Mouse (Mus musculus) megakaryocyte-erythroid progenitor cell, adult 5-6 weeks (primary cell): ENCODE results near the gene Mief2. TPM values are rescaled to one million over a fixed set of nuclear protein-coding genes. Genes with fewer than 3 reads are reported as not detected.

Source experiments
- ATAC-seq: replicated peaks from 2 replicates; pipeline ENCODE4 v1.8.0; 2016; ENCODE audit warnings: mild to moderate bottlenecking, inconsistent platforms; ENCODE audit not compliant: severe bottlenecking, poor library complexity, low FRiP score, low TSS enrichment
- total RNA-seq, 2 experiments: library from RNA; stranded (forward) in 1 of 2; stranded (reverse) in 1 of 2; fragments of 200-1000, 215-1000 nt in 1 of 2; fragments of >200 nt in 1 of 2; fragmentation: Nextera tagmentation in 1 of 2; gene quantifications; 2 replicates each; pipeline ENCODE4 v1.2.3; 2014 to 2017

Gene Mief2
- total RNA-seq (2014; fragmentation: Nextera tagmentation) = 3.8 and 4.4 TPM in 2 replicates
- 2.1 and 4.7 TPM in 2 replicates for total RNA-seq (2017)

DNA sequence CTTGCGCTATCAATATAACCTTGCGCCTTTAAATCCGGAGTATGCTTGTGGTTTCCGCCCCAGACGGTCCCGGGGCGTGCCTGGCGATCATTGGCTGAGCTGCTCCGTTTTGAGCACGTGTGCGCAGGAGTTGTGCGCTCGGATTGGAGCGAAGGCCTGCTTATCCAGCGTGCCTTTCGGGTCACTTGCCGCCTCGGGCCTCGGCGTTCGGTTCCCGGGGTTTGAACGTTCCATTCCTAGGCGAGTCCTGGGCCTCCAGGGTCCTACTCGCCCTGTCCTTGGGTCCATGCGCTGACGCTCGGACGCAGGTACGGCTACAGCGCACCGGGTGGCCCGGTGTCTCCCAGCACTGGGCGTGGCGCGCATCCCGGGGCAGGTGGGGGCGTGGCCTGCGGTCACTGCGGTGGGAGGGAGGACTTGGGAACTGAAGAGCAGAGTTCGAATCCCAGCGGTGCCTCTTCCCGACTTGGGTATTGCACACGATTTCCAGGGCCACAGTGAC is at the start of gene Mief2:
Mief2 (plus strand) TSS at position 139 of the 502 bp plus-strand sequence.
- peak; percentile 88 for ATAC-seq

GRCm38 (mm10) chr11:60696165-60696564 is 32.0 kb upstream of the Mief2 start:
- ATAC-seq = no peak

DNA sequence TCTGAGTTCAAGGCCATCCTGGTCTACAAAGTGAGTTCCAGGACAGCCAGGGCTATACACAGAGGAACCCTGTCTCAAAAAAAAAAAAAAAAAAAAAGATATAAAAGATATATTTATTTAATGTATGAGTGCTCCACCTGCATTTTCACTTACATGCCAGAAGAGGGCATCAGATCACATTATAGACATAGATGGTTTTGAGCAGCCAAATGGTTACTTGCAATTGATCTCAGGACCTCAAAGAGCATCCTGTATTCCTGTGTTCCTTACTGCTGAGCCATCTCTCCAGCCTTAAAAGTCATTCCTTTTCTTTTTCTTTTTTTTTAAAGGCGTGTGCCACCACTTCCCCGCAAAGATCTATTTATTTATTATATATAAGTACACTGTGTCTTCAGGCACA is 30.6 kb upstream of the Mief2 start:
- no peak for ATAC-seq

- peak; percentile 30; the same call in 1 of the 2 replicates for ATAC-seq
Measured at GRCm38 (mm10) chr11:60698806-60699523, 29.2 kb upstream of the Mief2 start.

- ATAC-seq = peak; percentile 70
Measured at GRCm38 (mm10) chr11:60699524-60700075, 28.6 kb upstream of the Mief2 start, which contains the start of gene Llgl1. TSS of gene Llgl1 (plus strand) at chr11:60699723.

DNA sequence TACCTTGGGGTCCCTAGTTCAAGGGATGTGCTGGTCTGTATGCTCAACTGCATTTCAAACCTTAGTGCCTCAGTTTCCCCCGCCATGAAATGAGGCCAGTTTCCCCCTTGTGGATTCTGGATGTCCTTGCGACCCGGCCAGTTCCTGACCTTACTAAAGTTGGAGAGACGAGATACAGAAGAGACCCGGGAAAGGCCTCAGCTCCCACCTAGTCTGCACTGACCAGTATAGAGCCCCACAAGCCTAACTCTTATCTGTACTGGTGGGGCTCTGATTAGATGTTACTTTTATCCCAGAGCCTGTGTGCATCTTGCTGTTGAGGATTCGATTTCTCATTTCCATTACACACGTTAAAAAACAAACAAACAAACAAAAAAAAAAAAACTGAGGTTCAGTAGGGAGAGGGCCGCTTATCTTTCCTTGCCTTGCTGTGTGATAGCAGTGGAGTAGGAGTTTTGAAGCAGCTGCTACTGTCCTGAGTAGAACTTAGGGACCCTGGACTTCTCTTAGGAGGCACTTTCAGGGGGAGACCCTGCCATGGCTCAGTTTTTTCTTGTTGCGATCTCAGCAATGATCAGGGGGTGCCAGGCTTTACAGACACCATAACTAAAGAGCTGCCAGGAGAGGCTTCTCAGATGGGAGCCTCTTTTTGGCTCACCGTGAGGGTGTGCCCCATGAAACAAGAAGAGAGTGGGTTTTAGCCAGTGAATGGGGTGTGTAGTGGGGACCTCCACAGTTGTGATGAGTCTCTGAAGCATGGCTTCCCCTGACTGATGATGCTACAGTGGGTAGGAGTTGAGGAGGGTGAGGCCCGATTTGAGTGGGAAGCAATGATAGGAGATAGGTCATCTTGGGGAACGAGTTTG is 27.6 kb upstream of the Mief2 start:
- ATAC-seq = no peak

GRCm38 (mm10) chr11:60701611-60702010 is 26.6 kb upstream of the Mief2 start:
- ATAC-seq = no peak

- ATAC-seq = peak; percentile 50
Measured at GRCm38 (mm10) chr11:60703131-60703530, 25.1 kb upstream of the Mief2 start.

DNA sequence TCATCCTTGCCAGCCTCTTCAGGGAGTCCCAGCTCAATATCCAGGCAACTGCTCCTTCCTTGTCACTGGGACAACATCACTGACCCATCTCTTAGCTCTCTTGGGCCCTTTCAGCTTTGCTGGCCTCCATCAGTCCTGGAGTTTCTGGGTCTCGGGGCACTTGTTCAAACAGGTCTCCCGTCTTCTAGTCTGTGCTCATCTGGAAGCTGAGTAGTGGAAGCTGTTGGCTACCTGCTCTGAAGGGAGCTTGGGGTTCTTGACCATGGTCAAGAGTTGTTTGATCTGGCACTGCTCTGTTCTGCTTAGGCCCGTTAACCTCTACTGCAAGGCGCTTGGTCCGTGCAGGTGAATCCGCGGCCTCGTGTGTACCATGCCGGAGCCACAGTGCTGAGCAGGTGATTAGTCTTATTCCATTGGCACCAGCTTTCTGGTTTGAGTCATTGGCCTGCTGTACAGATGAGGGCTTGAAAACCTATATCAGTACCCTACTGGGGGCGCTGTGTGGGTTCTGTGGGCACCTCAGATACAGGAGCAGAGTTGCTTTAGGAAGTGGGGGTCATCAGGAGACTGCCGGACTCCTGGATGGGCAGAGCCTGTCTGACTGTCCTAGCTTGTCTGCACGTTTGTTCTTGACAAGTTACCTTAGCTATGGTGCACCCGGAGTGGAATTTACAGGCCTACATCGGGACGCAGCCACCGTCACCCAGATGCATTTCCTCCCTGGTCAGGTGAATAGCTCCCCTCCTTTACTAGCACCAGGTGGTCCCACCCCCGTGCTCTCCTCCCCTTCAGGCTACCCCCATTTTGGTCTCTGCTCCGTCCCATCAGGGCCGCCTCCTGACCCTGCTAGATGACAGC is 23.9 kb upstream of the Mief2 start:
- no peak for ATAC-seq

DNA sequence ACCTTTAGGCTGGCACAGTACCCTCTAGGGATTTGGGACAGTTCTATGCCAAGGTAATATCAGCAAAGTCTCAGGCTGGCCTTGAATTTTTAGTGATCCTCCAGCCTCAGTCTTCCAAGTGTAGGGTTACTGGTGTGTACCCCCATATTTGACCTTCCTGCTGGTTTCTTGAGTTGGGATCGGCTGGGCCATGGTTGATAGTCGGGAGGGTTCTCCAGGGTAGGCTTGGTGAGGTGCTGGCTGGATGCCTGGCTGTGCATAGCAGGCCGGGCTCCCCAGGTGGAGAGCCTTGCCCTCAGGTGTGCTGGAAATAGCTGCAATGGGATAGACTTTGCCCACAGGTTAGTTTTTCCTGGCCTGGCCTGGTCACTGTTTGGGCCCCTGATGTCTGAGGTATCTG is 22.9 kb upstream of the Mief2 start:
- no peak for ATAC-seq

DNA sequence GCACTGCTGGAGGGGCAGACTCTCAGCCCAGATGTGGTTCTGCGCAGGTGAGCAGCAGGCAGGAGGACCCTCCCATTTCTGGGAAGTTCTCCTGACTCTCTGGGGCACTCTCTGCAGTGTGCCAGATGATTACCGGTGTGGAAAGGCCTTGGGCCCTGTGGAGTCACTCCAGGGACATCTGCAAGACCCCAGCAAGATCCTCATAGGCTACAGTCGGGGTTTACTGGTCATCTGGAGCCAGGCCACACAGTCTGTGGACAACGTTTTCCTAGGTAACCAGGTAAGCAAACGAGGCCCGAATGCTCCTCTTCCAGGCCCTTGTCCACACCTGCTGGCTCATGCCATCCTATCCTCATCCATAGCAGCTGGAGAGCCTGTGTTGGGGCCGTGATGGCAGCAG is 22.1 kb upstream of the Mief2 start:
- no peak for ATAC-seq

DNA sequence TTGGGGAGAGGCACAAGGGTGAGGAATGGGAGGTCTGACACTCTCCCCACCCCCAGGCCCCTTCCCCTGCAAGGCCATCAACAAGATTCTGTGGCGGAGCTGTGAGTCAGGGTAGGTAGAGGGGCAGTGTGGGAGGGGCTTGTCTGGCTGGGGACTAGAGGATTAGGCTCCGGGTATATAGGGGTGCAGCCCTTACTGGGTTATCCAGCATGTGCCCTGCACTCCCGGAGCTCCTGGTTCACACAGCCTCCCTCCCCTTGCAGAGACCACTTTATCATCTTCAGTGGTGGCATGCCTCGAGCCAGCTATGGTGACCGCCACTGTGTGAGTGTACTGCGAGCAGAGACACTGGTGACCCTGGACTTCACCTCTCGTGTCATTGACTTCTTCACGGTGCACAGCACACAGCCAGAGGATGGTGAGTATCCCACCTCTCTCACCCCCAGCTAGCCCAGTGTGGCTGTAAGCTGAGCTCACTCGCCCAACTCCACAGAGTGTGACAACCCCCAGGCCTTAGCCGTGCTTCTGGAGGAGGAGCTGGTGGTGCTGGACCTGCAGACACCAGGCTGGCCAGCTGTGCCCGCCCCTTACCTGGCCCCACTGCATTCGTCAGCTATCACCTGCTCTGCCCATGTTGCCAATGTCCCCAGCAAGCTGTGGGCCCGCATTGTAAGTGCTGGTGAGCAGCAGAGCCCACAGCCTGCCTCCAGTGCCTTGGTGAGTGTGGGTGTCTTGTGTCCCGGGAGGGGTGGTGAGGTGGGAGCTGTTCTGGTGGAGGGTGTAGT is 21.3 kb upstream of the Mief2 start:
- ATAC-seq = no peak

GRCm38 (mm10) chr11:60707672-60708071 is 20.5 kb upstream of the Mief2 start:
- ATAC-seq = no peak

DNA sequence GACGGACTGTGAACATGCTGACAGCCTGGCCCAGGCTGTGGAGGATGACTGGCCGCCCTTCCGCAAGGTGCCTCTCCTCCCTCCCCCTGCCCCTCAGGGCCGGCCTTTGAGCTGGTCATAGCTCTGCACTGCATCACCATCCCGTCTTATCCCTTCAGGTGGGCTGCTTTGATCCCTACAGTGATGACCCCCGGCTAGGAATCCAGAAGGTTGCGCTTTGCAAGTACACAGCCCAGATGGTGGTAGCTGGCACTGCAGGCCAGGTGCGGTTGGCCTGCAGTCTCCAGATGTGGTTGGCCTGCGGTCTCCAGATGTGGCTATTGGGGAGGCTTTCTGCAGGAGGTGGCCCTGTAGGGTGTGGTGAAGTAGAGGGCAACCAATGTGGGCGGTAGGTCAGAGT is 19.6 kb upstream of the Mief2 start:
- ATAC-seq = no peak

- ATAC-seq = no peak
Measured at GRCm38 (mm10) chr11:60709481-60710465, 18.4 kb upstream of the Mief2 start.

GRCm38 (mm10) chr11:60711218-60711617 is 17.0 kb upstream of the Mief2 start:
- ATAC-seq = no peak

- ATAC-seq = no peak
Measured at GRCm38 (mm10) chr11:60712040-60712439, 16.2 kb upstream of the Mief2 start.
